Mouse (Mus musculus) kidney, postnatal 36 days (tissue): ENCODE data around the gene Calcb.

Experiments
- DNase-seq, 2 experiments: peaks; one replicate each; pipeline ENCODE4 v3.0.0; 2021 to 2022; ENCODE audit warnings: mixed read lengths in 2 of 2

The Calcb gene

DNA sequence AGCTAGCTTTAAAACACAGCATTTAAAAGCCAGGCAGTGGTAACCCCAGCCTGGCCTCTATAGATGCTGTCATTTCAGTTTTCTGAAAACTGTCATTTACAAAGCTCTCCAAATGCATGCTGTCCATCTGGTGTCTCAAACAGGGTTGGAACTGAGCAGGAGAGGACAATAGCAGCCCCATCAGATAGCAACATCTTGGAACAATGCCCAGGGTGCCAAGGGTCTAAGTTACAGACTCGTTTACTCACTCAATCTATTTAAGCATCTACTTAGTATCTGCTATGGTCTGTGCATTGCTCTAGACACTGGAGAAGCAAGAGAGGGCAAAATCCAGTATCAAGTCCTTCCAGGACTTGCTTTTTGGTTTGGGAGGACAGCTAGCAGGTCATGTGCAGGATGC, 35.8 kb downstream of the Calcb start:
- peak in 1 of 2 experiments; percentile 18 for DNase-seq

DNA sequence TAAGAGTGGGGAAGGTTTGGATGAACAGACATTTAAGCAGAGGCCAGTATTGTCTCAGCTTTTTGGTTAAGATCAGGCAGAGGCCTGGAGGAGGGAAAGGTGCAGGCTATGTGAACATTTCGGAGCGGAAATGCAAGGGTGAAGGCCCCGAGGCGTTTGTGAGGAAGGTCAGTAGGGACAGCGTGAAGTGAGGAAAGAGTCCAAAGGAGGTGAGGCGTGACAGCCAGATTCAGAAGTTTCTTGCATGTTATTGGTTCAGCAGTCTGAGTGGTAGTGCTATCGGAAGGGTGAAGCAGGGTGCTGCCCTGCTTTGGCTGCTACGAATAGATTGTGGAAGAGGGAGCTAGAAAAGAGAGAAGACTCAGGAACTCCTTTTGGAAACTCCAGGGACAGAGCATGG, 36.2 kb downstream of the Calcb start:
- peak; percentile 40 to 44 for DNase-seq

DNA sequence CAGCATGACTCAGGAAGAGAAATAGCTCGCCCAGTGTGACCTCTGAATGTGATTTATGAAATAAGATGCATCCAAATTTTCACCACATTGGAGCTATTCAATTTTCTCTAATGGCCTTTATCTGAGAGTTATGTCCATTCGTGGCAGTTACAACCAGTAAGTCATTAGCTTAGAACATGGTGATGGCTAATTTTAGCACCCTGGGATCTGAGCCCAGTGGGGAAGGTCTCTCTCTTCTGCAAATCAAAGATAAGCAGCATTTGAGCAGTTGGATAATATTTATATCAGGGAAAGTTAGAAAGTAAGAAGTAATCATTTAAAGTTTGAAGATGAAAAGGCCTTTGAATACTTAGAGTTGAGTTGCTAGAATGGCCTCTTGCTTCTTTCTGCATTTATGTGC, 44.2 kb downstream of the Calcb start:
- no peak for DNase-seq

DNA sequence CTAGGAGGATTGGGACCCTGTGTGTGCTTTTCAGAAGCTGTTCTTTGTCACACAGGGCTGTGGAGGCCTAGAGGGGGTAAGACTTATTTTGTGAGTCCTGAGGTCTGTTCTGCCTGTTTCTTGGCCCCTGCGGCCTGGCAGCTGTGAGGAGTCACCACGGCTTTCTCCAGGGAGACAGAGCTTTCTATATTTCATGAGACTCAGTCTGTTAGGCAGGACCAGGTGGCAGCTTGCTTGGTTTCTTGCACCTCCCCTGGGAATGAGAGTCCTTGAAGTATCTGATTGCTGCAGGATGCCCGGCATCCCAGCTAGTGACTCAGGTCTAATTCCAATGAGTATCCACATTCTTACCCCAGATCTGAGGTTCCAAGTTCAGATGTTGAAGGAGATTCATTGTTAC, 46.8 kb downstream of the Calcb start:
- DNase-seq, result no peak

DNA sequence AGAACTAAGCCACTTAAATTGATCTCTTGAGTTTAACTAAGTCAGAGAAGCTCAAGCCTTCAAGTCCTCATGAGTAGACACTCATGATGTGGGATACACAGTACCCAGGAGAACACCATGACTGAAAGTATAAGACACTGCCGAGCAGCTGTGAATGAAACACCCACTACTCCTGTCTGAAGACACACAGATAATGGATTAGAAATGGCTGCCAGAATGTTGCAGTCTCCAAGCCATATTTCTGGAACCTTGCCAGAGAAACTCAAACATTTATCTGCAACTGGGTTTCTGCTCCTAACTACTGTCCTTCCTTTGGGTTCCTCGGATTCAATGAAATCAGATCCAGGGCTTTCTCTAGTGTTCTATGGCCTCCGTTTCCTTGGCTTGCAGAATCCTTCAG, 48.1 kb downstream of the Calcb start:
- no peak for DNase-seq

DNA sequence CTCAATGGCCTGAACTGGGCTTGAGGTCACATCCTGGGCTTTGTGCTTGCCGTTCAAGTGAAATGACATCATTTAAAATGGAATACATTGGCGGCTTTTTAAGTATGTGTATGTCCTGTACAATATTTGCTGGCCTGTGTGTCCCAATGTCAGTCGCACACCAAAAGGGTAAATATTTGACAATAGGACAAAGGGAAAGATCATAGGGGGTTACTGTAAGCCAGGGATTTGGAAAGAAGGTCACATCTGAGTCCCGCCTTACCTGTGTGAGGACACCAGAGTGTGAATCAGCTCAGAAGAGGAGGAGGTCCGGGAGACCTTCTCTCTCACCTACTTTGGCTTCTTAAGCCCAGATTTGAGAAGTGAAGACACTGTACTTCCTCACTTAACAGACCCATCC, 50.1 kb downstream of the Calcb start:
- no peak for DNase-seq

DNA sequence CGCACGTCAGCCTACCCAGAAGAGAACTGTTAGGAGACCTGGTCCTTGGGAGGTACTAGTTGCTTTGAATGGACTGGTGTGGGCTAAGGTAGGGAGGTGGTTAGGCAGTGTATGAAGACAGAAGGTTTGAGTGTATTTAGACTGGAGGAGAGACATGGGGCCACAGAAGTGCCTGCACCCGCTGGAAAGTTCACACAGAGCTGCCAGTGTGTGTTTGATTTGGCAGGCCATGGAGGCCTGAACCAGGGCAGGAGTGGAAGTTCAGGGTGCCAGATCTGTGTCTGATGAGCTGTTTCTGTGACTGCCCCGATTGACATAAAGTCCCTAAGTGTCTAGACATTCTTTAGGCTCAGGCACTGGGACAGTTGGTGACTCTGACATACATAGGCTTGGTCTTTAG, 50.6 kb downstream of the Calcb start:
- no peak for DNase-seq

DNA sequence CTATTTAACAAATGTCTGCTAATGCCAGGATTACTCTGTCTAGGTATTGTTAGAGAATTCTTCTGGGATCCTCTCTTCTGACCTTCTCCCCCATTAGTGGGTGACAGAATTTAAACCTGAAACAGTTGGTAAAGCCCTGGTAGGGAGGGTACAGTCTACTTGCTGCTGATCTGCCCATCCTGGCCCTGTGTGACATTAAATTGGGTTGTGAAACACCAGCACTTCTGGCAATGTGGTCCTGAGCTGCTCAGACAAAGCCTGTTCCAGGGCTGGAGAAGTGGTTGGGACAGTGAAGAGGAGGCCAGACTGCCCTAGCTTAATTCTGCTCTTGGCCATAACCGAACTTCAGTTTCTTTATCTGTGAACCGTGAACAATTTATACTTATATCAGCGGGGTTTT, 52.1 kb downstream of the Calcb start:
- DNase-seq, result no peak

DNA sequence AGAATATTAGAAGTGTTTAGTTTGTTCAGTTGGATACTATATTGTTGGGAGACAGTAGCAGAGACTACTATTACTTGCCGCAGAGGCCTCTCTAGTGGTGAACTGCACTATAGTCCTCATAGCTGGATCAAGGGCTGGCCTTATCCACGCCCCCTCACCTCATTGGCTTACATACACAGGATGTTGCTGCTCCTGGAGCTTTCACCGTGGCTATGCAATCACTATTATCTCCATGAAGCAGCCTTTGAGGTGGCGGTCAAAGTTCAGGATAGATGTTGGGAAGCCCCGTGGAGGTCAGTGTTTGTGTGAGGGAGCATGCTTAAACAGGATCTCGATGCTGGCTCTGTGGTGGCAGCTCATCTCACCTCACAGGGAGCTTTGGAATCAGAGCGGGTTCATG, 53.4 kb downstream of the Calcb start:
- no peak for DNase-seq
